Mouse (Mus musculus) liver, adult 2 months (tissue): Measurements from ENCODE around the gene Dlgap4. TPM values are rescaled to one million over a fixed set of nuclear protein-coding genes. Genes with fewer than 3 reads are reported as not detected.
A peak's percentile ranks its signal among the peaks of the same experiment; 100 is the strongest.

Source experiments
- DNase-seq: peaks from one replicate; pipeline ENCODE4 v3.0.0-alpha.2; 2011; ENCODE audit warnings: low read depth, low spot score; ENCODE audit errors: extremely low read depth
- H3K27ac ChIP-seq: fragments of 200-500 bp; replicated peaks from 2 replicates; pipeline ENCODE4 v1.5.1; 2012; ENCODE audit warnings: low read depth, mild to moderate bottlenecking, control low read depth, inconsistent platforms, low read length; ENCODE audit not compliant: insufficient read depth
- H3K27me3 ChIP-seq: fragments of 200-500 bp; 2 replicates; pipeline ENCODE4 v1.6.1; 2012; ENCODE audit warnings: mild to moderate bottlenecking, moderate library complexity, low read length, inconsistent platforms; ENCODE audit not compliant: control insufficient read depth, insufficient read depth
- H3K36me3 ChIP-seq: fragments of 200-500 bp; 2 replicates; pipeline ENCODE4 v1.6.1; 2012; ENCODE audit warnings: low read length, inconsistent platforms; ENCODE audit not compliant: control insufficient read depth, insufficient read depth
- H3K4me1 ChIP-seq: fragments of 200-500 bp; 2 replicates; pipeline ENCODE4 v1.6.1; 2011; ENCODE audit warnings: low read length; ENCODE audit not compliant: control insufficient read depth, insufficient read depth
- H3K4me3 ChIP-seq: fragments of 200-500 bp; 2 replicates; pipeline ENCODE4 v1.5.1; 2011; ENCODE audit warnings: low read depth, mild to moderate bottlenecking, control low read depth, low read length, moderate library complexity; ENCODE audit not compliant: insufficient read depth
- H3K79me2 ChIP-seq: fragments of 200-500 bp; 2 replicates; pipeline ENCODE4 v1.6.1; 2012; ENCODE audit warnings: inconsistent platforms, mild to moderate bottlenecking, low read length, moderate library complexity; ENCODE audit not compliant: control insufficient read depth, insufficient read depth
- H3K9ac ChIP-seq: fragments of 200-500 bp; 2 replicates; pipeline ENCODE4 v1.6.1; 2012; ENCODE audit warnings: low read depth, mild to moderate bottlenecking, control low read depth, inconsistent platforms, low read length
- CTCF ChIP-seq: fragments of 200-500 bp; IDR thresholded peaks from 2 replicates; pipeline ENCODE4 v1.5.1; 2011; ENCODE audit warnings: low read depth, low read length, control low read depth
- POLR2A ChIP-seq: fragments of 200-500 bp; IDR thresholded peaks from 2 replicates; pipeline ENCODE4 v1.6.1; 2011; ENCODE audit warnings: low read length, control low read depth; ENCODE audit not compliant: insufficient read depth; ENCODE audit errors: extremely low read depth
- WGBS: fragments of 180-500 bp; shearing (Covaris S2); methylation state at CpG from one replicate; pipeline ENCODE4 v1.1.7; 2018; 5-methylcytosine and 5-hydroxymethylcytosine counted together
- polyA plus RNA-seq: library from polyadenylated mRNA; depleted of rRNA; stranded (reverse); fragments of >200 nt; gene quantifications from 2 replicates; pipeline ENCODE4 v1.2.3, GENCODE M21; 2012
- total RNA-seq: library from RNA; depleted of rRNA; stranded (reverse); fragments of >200 nt; gene quantifications from 2 replicates; pipeline ENCODE4 v1.2.3, GENCODE M21; 2014

Gene Dlgap4
- total and polyA plus RNA-seq, 2 experiments = 3.2 to 22.8 TPM

DNA sequence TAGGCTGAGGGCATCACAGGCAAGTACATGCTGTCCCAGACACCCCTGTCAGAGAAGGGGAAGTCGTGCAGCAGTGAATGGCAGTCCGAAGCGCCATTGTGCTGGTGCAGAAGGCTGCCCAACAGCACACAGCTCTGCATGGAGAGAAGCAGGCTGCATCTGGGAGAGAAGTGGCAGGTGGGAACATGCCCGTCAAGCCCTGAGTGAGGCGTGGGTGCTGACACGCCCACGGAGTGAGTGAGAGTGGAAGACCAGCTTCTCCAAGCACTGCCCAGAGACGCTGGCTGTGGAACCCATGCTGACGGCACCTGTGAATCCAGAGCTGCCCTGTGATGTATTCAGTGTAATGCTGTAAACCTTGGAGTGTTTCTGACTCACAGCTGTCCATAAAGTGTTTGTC is 143.4 kb downstream of the Dlgap4 start:
- H3K9ac ChIP-seq = no peak overlapping the region
- H3K36me3 ChIP-seq = peaks cover 17% of the 10 kb centered on the region
- no peak overlapping the region for H3K4me3 ChIP-seq
- WGBS = 96% methylated on average over 9 of the region's 9 CpGs
- TF ChIP-seq CTCF = no peak
- TF ChIP-seq POLR2A = no peak
- DNase-seq = no peak
- H3K4me1 ChIP-seq = no peaks in the 10 kb centered on the region
- no peaks in the 10 kb centered on the region for H3K27me3 ChIP-seq
- no peak overlapping the region for H3K27ac ChIP-seq
- H3K79me2 ChIP-seq = no peaks in the 10 kb centered on the region

DNA sequence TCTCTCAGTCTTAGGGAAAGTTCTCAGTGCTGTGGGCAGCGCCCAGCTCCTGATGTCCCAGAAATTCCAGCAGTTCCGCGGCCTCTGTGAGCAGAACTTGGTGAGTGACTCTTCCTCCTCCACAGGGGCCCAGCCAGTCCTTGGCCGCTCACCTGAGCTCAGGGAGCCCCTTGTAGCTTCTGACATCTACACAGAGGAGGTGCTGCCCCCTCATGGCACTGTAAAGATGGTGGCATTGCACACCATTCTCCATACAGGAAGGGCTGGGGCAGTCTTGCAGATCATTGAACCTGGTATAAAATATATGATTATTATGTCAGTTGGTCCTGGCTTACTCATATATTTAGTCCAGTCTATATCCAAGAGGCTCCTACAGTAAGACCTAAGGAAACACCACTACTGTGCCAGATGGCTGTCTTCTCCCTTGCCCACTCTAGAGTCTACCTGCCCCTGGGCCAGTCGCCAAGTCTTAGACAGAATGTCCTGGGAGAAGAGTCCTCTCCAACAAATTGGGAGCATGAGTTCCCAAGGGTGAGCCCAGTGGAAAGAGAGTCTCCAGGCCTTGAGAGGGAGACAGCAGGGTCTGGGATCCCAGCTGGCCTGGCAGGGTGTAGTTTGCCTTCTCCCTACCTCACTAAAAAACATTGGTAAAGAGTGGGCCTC is 147.5 kb downstream of the Dlgap4 start:
- Histone ChIP-seq H3K79me2 (no peaks in the 10 kb centered on the region), H3K9ac (no peak overlapping the region), H3K4me1 (no peaks in the 10 kb centered on the region), H3K27me3 (no peaks in the 10 kb centered on the region), H3K27ac (no peak overlapping the region), H3K4me3 (no peak overlapping the region), H3K36me3 (peaks cover 10% of the 10 kb centered on the region)
- no peak for DNase-seq
- no peak for TF ChIP-seq POLR2A
- no peak for TF ChIP-seq CTCF
- 93% methylated on average over 5 of the region's 5 CpGs for WGBS

DNA sequence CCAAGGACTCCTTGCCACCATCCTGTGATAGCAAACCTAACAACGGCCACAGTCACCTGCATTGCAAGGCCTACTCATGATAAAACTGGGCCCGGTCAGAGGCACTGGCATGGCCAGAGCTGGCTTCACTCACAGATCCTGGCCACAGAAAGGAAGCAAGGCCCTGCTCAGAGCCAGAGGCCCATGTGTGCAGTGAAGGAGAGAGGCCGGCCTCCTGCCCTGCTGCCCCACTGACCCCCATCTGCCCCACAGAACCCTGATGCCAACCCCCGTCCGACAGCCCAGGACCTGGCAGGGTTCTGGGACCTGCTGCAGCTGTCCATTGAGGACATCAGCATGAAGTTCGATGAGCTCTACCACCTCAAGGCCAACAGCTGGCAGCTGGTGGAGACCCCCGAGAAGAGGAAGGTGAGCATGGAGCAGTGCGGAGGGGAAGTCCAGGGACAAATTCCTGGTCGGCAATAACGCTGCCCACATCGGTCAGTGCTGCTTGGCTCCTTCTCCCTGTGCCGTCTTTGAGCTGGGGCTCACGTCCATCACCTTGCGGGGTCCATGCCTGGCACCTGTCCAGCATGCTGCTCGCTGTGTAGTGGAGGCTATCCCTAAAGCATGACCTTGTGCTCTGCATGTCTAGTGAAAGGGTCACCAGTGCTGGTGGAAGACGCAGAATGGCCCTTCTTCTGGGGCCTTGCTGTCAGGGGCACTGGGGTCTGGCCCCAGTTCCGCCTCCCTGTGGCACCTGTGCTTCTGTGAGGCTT is 148.2 kb downstream of the Dlgap4 start:
- Histone ChIP-seq H3K4me1 (no peaks in the 10 kb centered on the region), H3K9ac (no peak overlapping the region), H3K4me3 (no peak overlapping the region), H3K27ac (no peak overlapping the region), H3K27me3 (no peaks in the 10 kb centered on the region), H3K79me2 (no peaks in the 10 kb centered on the region), H3K36me3 (peaks cover 6% of the 10 kb centered on the region)
- WGBS = 95% methylated on average over 17 of the region's 17 CpGs
- no peak for DNase-seq
- TF ChIP-seq POLR2A = no peak
- no peak for TF ChIP-seq CTCF

DNA sequence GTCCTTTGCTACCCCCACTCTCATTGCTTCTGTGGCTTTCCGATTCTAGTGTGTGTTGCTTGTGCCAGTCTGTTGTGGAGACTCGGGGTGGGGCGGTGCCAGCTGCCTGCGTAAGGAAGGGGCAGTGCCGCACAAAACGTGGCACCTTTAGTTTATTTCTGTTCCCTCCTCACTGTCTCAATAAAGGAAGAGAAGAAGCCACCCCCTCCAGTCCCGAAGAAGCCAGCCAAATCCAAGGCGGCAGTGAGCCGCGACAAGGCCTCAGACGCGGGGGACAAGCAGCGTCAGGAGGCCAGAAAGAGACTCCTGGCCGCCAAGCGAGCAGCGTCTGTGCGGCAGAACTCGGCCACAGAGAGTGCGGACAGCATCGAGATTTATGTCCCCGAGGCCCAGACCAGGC is 149.0 kb downstream of the Dlgap4 start:
- H3K36me3 ChIP-seq = peaks cover 3% of the 10 kb centered on the region
- no peak for DNase-seq
- no peak overlapping the region for H3K27ac ChIP-seq
- H3K4me1 ChIP-seq = no peaks in the 10 kb centered on the region
- 93% methylated on average over 21 of the region's 21 CpGs for WGBS
- TF ChIP-seq POLR2A = no peak
- no peak for TF ChIP-seq CTCF
- no peak overlapping the region for H3K9ac ChIP-seq
- H3K79me2 ChIP-seq = no peaks in the 10 kb centered on the region
- H3K27me3 ChIP-seq = no peaks in the 10 kb centered on the region
- H3K4me3 ChIP-seq = no peak overlapping the region

DNA sequence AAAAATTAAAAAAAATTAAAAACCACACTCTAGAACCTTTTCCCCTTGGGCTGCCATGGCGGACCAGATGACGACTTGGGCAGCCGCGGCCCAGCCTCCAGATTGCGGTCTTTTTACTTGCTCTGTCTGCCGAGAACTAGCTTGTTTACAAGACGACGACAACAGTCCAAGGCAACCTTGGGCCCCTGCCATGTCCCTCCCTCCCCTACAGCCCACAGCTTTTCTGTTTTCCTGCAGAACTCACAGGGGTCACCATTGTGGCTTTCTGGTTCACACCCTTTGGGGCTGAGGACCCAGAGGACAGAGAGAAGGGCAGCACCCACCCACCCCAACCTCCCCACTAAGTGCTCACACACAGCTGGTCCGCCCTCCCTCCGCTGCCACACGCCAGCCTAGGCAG is 149.6 kb downstream of the Dlgap4 start:
- no peaks in the 10 kb centered on the region for H3K4me1 ChIP-seq
- no peaks in the 10 kb centered on the region for H3K79me2 ChIP-seq
- DNase-seq = peak; percentile 31
- peaks cover 3% of the 10 kb centered on the region for H3K36me3 ChIP-seq
- no peak for TF ChIP-seq POLR2A
- no peak for TF ChIP-seq CTCF
- 84% methylated on average over 11 of the region's 11 CpGs for WGBS
- no peak overlapping the region for H3K9ac ChIP-seq
- no peak overlapping the region for H3K27ac ChIP-seq
- no peak overlapping the region for H3K4me3 ChIP-seq
- H3K27me3 ChIP-seq = no peaks in the 10 kb centered on the region

DNA sequence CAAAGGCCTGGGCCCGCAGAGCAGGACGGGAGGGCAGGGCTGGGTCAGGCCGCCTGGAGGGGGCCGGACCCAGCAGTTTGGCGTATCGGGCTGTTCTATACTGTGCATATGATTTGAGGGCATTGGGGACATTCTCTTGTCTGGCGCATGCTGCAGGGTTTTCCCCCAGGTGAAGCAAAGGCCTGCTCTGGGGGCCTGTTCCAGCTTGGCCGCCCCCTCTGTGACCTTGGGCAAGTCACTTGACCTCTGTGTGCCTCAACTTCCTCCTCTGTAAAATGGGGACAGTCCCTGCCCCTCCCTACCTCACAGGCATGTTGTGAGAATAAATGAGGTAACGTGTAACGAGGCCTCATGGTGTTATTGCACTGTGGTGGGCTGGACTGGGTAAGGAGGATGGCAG is 150.5 kb downstream of the Dlgap4 start:
- no peak overlapping the region for H3K4me3 ChIP-seq
- peaks cover 3% of the 10 kb centered on the region; the same call in 1 of the 2 replicates for H3K36me3 ChIP-seq
- H3K79me2 ChIP-seq = no peaks in the 10 kb centered on the region
- H3K27ac ChIP-seq = no peak overlapping the region
- 96% methylated on average over 10 of the region's 10 CpGs for WGBS
- H3K27me3 ChIP-seq = no peaks in the 10 kb centered on the region
- no peak for TF ChIP-seq POLR2A
- no peak for TF ChIP-seq CTCF
- H3K4me1 ChIP-seq = no peaks in the 10 kb centered on the region
- no peak for DNase-seq
- H3K9ac ChIP-seq = no peak overlapping the region
